Mouse (Mus musculus) C2C12 (cell line): ENCODE results near the gene Cdk5rap2. TPM values are rescaled to one million over a fixed set of nuclear protein-coding genes. Genes with fewer than 3 reads are reported as not detected.

ENCODE experiments used
- H3K27me3 ChIP-seq: one replicate; pipeline ENCODE4 v1.6.1; 2011; ENCODE audit not compliant: control insufficient read depth, insufficient read depth, insufficient read length
- H3K36me3 ChIP-seq: one replicate; pipeline ENCODE4 v1.6.1; 2011; ENCODE audit not compliant: control insufficient read depth, insufficient read depth
- H3K4me3 ChIP-seq: one replicate; pipeline ENCODE4 v1.5.1; 2011; ENCODE audit warnings: mild to moderate bottlenecking, control low read depth; ENCODE audit not compliant: poor library complexity, insufficient read depth, severe bottlenecking
- H3K79me2 ChIP-seq: one replicate; pipeline ENCODE4 v1.6.1; 2011; ENCODE audit not compliant: control insufficient read depth, insufficient read depth
- H3K79me3 ChIP-seq: one replicate; pipeline ENCODE4 v1.6.1; 2011; ENCODE audit warnings: low read depth, control low read depth
- H3ac ChIP-seq: one replicate; pipeline ENCODE3; 2011; ENCODE audit warnings: low read depth; ENCODE audit not compliant: control insufficient read depth, insufficient read length
- CEBPB ChIP-seq: IDR thresholded peaks from one replicate; pipeline ENCODE4 v1.6.1; 2011; ENCODE audit warnings: low read depth, mild to moderate bottlenecking, control low read depth, moderate library complexity
- CTCF ChIP-seq: IDR thresholded peaks from one replicate; pipeline ENCODE4 v1.5.1; 2011; ENCODE audit not compliant: control insufficient read depth, insufficient read depth, insufficient read length
- FOSL1 ChIP-seq: IDR thresholded peaks from one replicate; pipeline ENCODE4 v1.8.0; 2011; ENCODE audit warnings: mild to moderate bottlenecking, low read length; ENCODE audit not compliant: poor library complexity, insufficient read depth, severe bottlenecking
- MAX ChIP-seq: IDR thresholded peaks from one replicate; pipeline ENCODE4 v1.6.1; 2011; ENCODE audit warnings: mild to moderate bottlenecking, control low read depth
- MYOD1 ChIP-seq: IDR thresholded peaks from one replicate; pipeline ENCODE4 v1.6.1; 2011; ENCODE audit warnings: low read depth; ENCODE audit not compliant: control insufficient read depth, insufficient read length
- MYOG ChIP-seq: IDR thresholded peaks from one replicate; pipeline ENCODE4 v1.6.1; 2011; ENCODE audit not compliant: control insufficient read depth, insufficient read length; ENCODE audit errors: extremely low read depth
- USF1 ChIP-seq: IDR thresholded peaks from one replicate; pipeline ENCODE4 v1.6.1; 2011; ENCODE audit warnings: low read depth, mild to moderate bottlenecking, control low read depth, moderate library complexity
- polyA plus RNA-seq: library from polyadenylated mRNA; unstranded; fragments of >200 nt; fragmentation: generic; extraction: Trizol; gene quantifications from one replicate; pipeline ENCODE4 v1.2.1, GENCODE M21; 2012; ENCODE audit warnings: missing spikeins

The Cdk5rap2 gene
- polyA plus RNA-seq, 1 experiment = 11.4 TPM

- no peaks in the 10 kb centered on the region for H3K27me3 ChIP-seq
- peaks cover 11% of the 10 kb centered on the region for H3K36me3 ChIP-seq
- H3K4me3 ChIP-seq = no peak overlapping the region
- no peak for TF ChIP-seq MAX
- no peak for TF ChIP-seq MYOG
- TF ChIP-seq FOSL1 = no peak
- no peak for TF ChIP-seq CEBPB
- TF ChIP-seq USF1 = no peak
- no peak for TF ChIP-seq MYOD1
- no peak for TF ChIP-seq CTCF
- no peaks in the 10 kb centered on the region for H3K79me2 ChIP-seq
- no peaks in the 10 kb centered on the region for H3K79me3 ChIP-seq
- no peak overlapping the region for H3ac ChIP-seq
Observed at GRCm38 (mm10) chr4:70327436-70327835, 82.8 kb downstream of the Cdk5rap2 start.

- H3K79me2 ChIP-seq = no peaks in the 10 kb centered on the region
- H3K4me3 ChIP-seq = no peak overlapping the region
- TF ChIP-seq MYOD1 (peak; percentile 58), CEBPB (no peak)
- no peaks in the 10 kb centered on the region for H3K79me3 ChIP-seq
- peaks cover 11% of the 10 kb centered on the region for H3K36me3 ChIP-seq
- H3K27me3 ChIP-seq = no peaks in the 10 kb centered on the region
- no peak overlapping the region for H3ac ChIP-seq
Observed at GRCm38 (mm10) chr4:70321586-70321985, 88.7 kb downstream of the Cdk5rap2 start.

GRCm38 (mm10) chr4:70312170-70312569 is 98.1 kb downstream of the Cdk5rap2 start:
- Histone ChIP-seq H3ac (no peak overlapping the region), H3K79me2 (no peaks in the 10 kb centered on the region), H3K4me3 (no peak overlapping the region), H3K79me3 (no peaks in the 10 kb centered on the region), H3K27me3 (no peaks in the 10 kb centered on the region), H3K36me3 (peaks cover 27% of the 10 kb centered on the region)
- TF ChIP-seq MYOD1 (no peak), CEBPB (no peak), MAX (no peak), MYOG (no peak), FOSL1 (no peak), CTCF (no peak)

GRCm38 (mm10) chr4:70311530-70311929 is 98.7 kb downstream of the Cdk5rap2 start:
- H3ac ChIP-seq = no peak overlapping the region
- no peaks in the 10 kb centered on the region for H3K79me2 ChIP-seq
- no peaks in the 10 kb centered on the region for H3K79me3 ChIP-seq
- TF ChIP-seq FOSL1 (no peak), USF1 (no peak), MAX (no peak), MYOG (no peak)
- no peak overlapping the region for H3K4me3 ChIP-seq
- no peaks in the 10 kb centered on the region for H3K27me3 ChIP-seq
- H3K36me3 ChIP-seq = peaks cover 27% of the 10 kb centered on the region

- Histone ChIP-seq H3K4me3 (no peak overlapping the region), H3K36me3 (peaks cover 7% of the 10 kb centered on the region), H3K27me3 (no peaks in the 10 kb centered on the region), H3K79me2 (no peaks in the 10 kb centered on the region), H3K79me3 (no peaks in the 10 kb centered on the region), H3ac (no peak overlapping the region)
- TF ChIP-seq MYOD1 (no peak), CTCF (peak; percentile 54), USF1 (no peak), FOSL1 (no peak), CEBPB (peak; percentile 33), MYOG (no peak), MAX (no peak)
Observed at GRCm38 (mm10) chr4:70307230-70307629, 103.0 kb downstream of the Cdk5rap2 start.

GRCm38 (mm10) chr4:70303870-70304269 is 106.4 kb downstream of the Cdk5rap2 start:
- Histone ChIP-seq H3K79me3 (no peaks in the 10 kb centered on the region), H3K79me2 (no peaks in the 10 kb centered on the region), H3K4me3 (no peak overlapping the region), H3ac (no peak overlapping the region), H3K27me3 (no peaks in the 10 kb centered on the region), H3K36me3 (peaks cover 19% of the 10 kb centered on the region)
- TF ChIP-seq CTCF (no peak), MYOD1 (no peak), FOSL1 (no peak), CEBPB (no peak)
